Mouse (Mus musculus): Measurements from ENCODE around the gene Rps11. TPM values are rescaled to one million over a fixed set of nuclear protein-coding genes. Genes with fewer than 3 reads are reported as not detected.

The Rps11 gene
- polyA plus RNA-seq, 1 experiment from 2014 or later = 808 TPM

- H3K4me2 ChIP-seq = no peak overlapping the region
- H3K4me3 ChIP-seq = no peak overlapping the region
- WGBS = 84% methylated on average over 13 of the region's 13 CpGs
- no peaks in the 10 kb centered on the region for H3K27me3 ChIP-seq
- H3K9me3 ChIP-seq (replicated peaks) = no peaks in the 10 kb centered on the region
- no peak for ATAC-seq (replicated peaks; ENCODE audit: insufficient number of reproducible peaks, insufficient read depth, low FRiP score, low read depth)
- 0 out of 2 replicates have a peak, but pooled peaks cover 11% of the 10 kb centered on the region for H3K36me3 ChIP-seq
- H3K27ac ChIP-seq = no peak overlapping the region
- no peak overlapping the region for H3K9ac ChIP-seq
- H3K4me1 ChIP-seq (replicated peaks) = peaks cover 9% of the 10 kb centered on the region
These were observed 20.3 kb upstream of the Rps11 start for GRCm38 (mm10) chr7:45144368-45145174.

- H3K4me3 ChIP-seq = no peak overlapping the region
- WGBS = 81% methylated on average over 5 of the region's 5 CpGs
- no peaks in the 10 kb centered on the region for H3K27me3 ChIP-seq
- no peak overlapping the region for H3K4me2 ChIP-seq
- no peak for ATAC-seq (replicated peaks; ENCODE audit: insufficient number of reproducible peaks, insufficient read depth, low FRiP score, low read depth)
- no peak overlapping the region for H3K9ac ChIP-seq
- 0 out of 2 replicates have a peak, but pooled peaks cover 11% of the 10 kb centered on the region for H3K36me3 ChIP-seq
- no peak overlapping the region for H3K27ac ChIP-seq
- H3K4me1 ChIP-seq (replicated peaks) = peaks cover 4% of the 10 kb centered on the region; the same call in 1 of the 2 replicates
- H3K9me3 ChIP-seq (replicated peaks) = no peaks in the 10 kb centered on the region
These were observed 17.7 kb upstream of the Rps11 start for GRCm38 (mm10) chr7:45141914-45142313.

- H3K27ac ChIP-seq = no peak overlapping the region
- no peak for ATAC-seq (replicated peaks; ENCODE audit: insufficient number of reproducible peaks, insufficient read depth, low FRiP score, low read depth)
- peaks cover 4% of the 10 kb centered on the region; the same call in 1 of the 2 replicates for H3K4me1 ChIP-seq (replicated peaks)
- H3K27me3 ChIP-seq = no peaks in the 10 kb centered on the region
- 0 out of 2 replicates have a peak, but pooled peaks cover 11% of the 10 kb centered on the region for H3K36me3 ChIP-seq
- no peaks in the 10 kb centered on the region for H3K9me3 ChIP-seq (replicated peaks)
- H3K4me2 ChIP-seq = no peak overlapping the region
- H3K4me3 ChIP-seq = no peak overlapping the region
- 89% methylated on average over 3 of the region's 3 CpGs for WGBS
- H3K9ac ChIP-seq = no peak overlapping the region
These were observed 17.1 kb upstream of the Rps11 start for GRCm38 (mm10) chr7:45141319-45141718.

GRCm38 (mm10) chr7:45139904-45140723 lies 15.9 kb upstream of the Rps11 start:
- 70% methylated on average over 8 of the region's 8 CpGs for WGBS
- no peak overlapping the region for H3K9ac ChIP-seq
- 0 out of 2 replicates have a peak, but pooled peaks cover 5% of the 10 kb centered on the region for H3K36me3 ChIP-seq
- H3K4me2 ChIP-seq = no peak overlapping the region
- peaks cover 9% of the 10 kb centered on the region for H3K4me1 ChIP-seq (replicated peaks)
- no peaks in the 10 kb centered on the region for H3K27me3 ChIP-seq
- no peak overlapping the region for H3K4me3 ChIP-seq
- H3K27ac ChIP-seq = no peak overlapping the region
- no peak for ATAC-seq (replicated peaks; ENCODE audit: insufficient number of reproducible peaks, insufficient read depth, low FRiP score, low read depth)
- H3K9me3 ChIP-seq (replicated peaks) = no peaks in the 10 kb centered on the region

GRCm38 (mm10) chr7:45138403-45138802 lies 14.2 kb upstream of the Rps11 start:
- H3K4me2 ChIP-seq = no peak overlapping the region
- H3K36me3 ChIP-seq = no peaks in the 10 kb centered on the region
- H3K4me1 ChIP-seq (replicated peaks) = peaks cover 20% of the 10 kb centered on the region
- H3K27ac ChIP-seq = no peak overlapping the region
- H3K9me3 ChIP-seq (replicated peaks) = no peaks in the 10 kb centered on the region
- no peaks in the 10 kb centered on the region for H3K27me3 ChIP-seq
- no peak overlapping the region for H3K4me3 ChIP-seq
- no peak for ATAC-seq (replicated peaks; ENCODE audit: insufficient number of reproducible peaks, insufficient read depth, low FRiP score, low read depth)
- no peak overlapping the region for H3K9ac ChIP-seq
- 84% methylated on average over 1 of the region's 1 CpGs for WGBS

GRCm38 (mm10) chr7:45137171-45138006 lies 13.2 kb upstream of the Rps11 start:
- 57% methylated on average over 12 of the region's 12 CpGs for WGBS
- ATAC-seq (replicated peaks; ENCODE audit: insufficient number of reproducible peaks, insufficient read depth, low FRiP score, low read depth) = no peak
- Histone ChIP-seq H3K4me1 (replicated peaks) (peaks cover 20% of the 10 kb centered on the region), H3K36me3 (no peaks in the 10 kb centered on the region), H3K4me2 (no peak overlapping the region), H3K4me3 (no peak overlapping the region), H3K27me3 (no peaks in the 10 kb centered on the region), H3K9ac (no peak overlapping the region), H3K9me3 (replicated peaks) (no peaks in the 10 kb centered on the region), H3K27ac (no peak overlapping the region)

- 2% methylated on average over 29 of the region's 29 CpGs for WGBS
- ATAC-seq (replicated peaks; ENCODE audit: insufficient number of reproducible peaks, insufficient read depth, low FRiP score, low read depth) = peak; percentile 77
- Histone ChIP-seq H3K27ac (peak within 1 kb of the TSS; percentile 29; the same call in 1 of the 2 replicates), H3K9me3 (replicated peaks) (no peaks in the 10 kb centered on the region), H3K36me3 (no peaks in the 10 kb centered on the region), H3K9ac (peak within 1 kb of the TSS; percentile 65), H3K4me3 (peak within 1 kb of the TSS; percentile 59), H3K27me3 (no peaks in the 10 kb centered on the region), H3K4me1 (replicated peaks) (peaks cover 20% of the 10 kb centered on the region), H3K4me2 (peak within 1 kb of the TSS; percentile 78)
These were observed 11.8 kb upstream of the Rps11 start, which contains the start of the genes Gm45713 and Flt3l for GRCm38 (mm10) chr7:45135993-45136567. TSS of gene Gm45713 (minus strand) at chr7:45136231. TSS of gene Flt3l (minus strand) at chr7:45136432.

GRCm38 (mm10) chr7:45135370-45135769 lies 11.1 kb upstream of the Rps11 start:
- Histone ChIP-seq H3K9ac (no peak overlapping the region), H3K27ac (no peak overlapping the region)

GRCm38 (mm10) chr7:45134544-45135026 lies 10.3 kb upstream of the Rps11 start:
- ATAC-seq (replicated peaks; ENCODE audit: insufficient number of reproducible peaks, insufficient read depth, low FRiP score, low read depth) = 0 out of 2 replicates have a peak, but pooled peaks have one; percentile 25
- peak overlapping the region; percentile 78; the same call in 1 of the 2 replicates for H3K4me2 ChIP-seq
- H3K4me1 ChIP-seq (replicated peaks) = peaks cover 25% of the 10 kb centered on the region
- H3K27me3 ChIP-seq = no peaks in the 10 kb centered on the region
- H3K9me3 ChIP-seq (replicated peaks) = no peaks in the 10 kb centered on the region
- no peak overlapping the region for H3K27ac ChIP-seq
- H3K36me3 ChIP-seq = no peaks in the 10 kb centered on the region
- no peak overlapping the region; the same call in 1 of the 2 replicates for H3K4me3 ChIP-seq
- WGBS = 13% methylated on average over 12 of the region's 12 CpGs
- H3K9ac ChIP-seq = no peak overlapping the region

More at GRCm38 (mm10) chr7:45135370-45135769, 11.1 kb upstream of the Rps11 start:
- Histone ChIP-seq H3K9me3 (replicated peaks) (no peaks in the 10 kb centered on the region), H3K4me2 (peak overlapping the region; percentile 78), H3K4me3 (peak overlapping the region; percentile 59), H3K4me1 (replicated peaks) (peaks cover 20% of the 10 kb centered on the region), H3K36me3 (no peaks in the 10 kb centered on the region), H3K27me3 (no peaks in the 10 kb centered on the region)
- 69% methylated on average over 3 of the region's 3 CpGs for WGBS
- ATAC-seq (replicated peaks; ENCODE audit: insufficient number of reproducible peaks, insufficient read depth, low FRiP score, low read depth) = no peak

- no peak for ATAC-seq (replicated peaks; ENCODE audit: insufficient number of reproducible peaks, insufficient read depth, low FRiP score, low read depth)
- Histone ChIP-seq H3K27ac (no peak overlapping the region), H3K4me1 (replicated peaks) (peaks cover 29% of the 10 kb centered on the region), H3K27me3 (no peaks in the 10 kb centered on the region), H3K4me2 (no peak overlapping the region), H3K9ac (no peak overlapping the region), H3K9me3 (replicated peaks) (no peaks in the 10 kb centered on the region), H3K36me3 (no peaks in the 10 kb centered on the region), H3K4me3 (no peak overlapping the region)
- 73% methylated on average over 8 of the region's 8 CpGs for WGBS
These were observed 9.4 kb upstream of the Rps11 start for GRCm38 (mm10) chr7:45133446-45134159.
